Mouse (Mus musculus) adrenal gland, postnatal 36 days (tissue): ENCODE measurements at regions not wholly inside any gene's neighbourhood (a gene's known extent, or its start where the extent isn't known, plus 50 kb on each side); places are given as distances from the start of the nearest gene placed in this dataset.

Experiments
- DNase-seq, 2 experiments: peaks; one replicate each; pipeline ENCODE4 v3.0.0; 2021; ENCODE audit warnings: mixed read lengths in 1 of 2

- peak; percentile 1 to 8 for DNase-seq
Observed at GRCm38 (mm10) chr13:47974756-47975515, 286.1 kb upstream of the Id4 start.

- DNase-seq = no peak
Observed at GRCm38 (mm10) chr13:47998495-47998894, 262.5 kb upstream of the Id4 start.

- DNase-seq = no peak
Observed at GRCm38 (mm10) chr13:47999399-47999798, 261.6 kb upstream of the Id4 start.

- DNase-seq = no peak
Observed at GRCm38 (mm10) chr13:48003126-48003525, 257.9 kb upstream of the Id4 start.

- no peak for DNase-seq
Observed at GRCm38 (mm10) chr13:48013336-48013750, 247.7 kb upstream of the Id4 start.

- no peak for DNase-seq
Observed at GRCm38 (mm10) chr13:48015296-48015695, 245.7 kb upstream of the Id4 start.

- DNase-seq = no peak
Observed at GRCm38 (mm10) chr13:48016051-48016450, 245.0 kb upstream of the Id4 start.

GRCm38 (mm10) chr13:48016606-48017005, 244.4 kb upstream of the Id4 start:
- no peak for DNase-seq

- DNase-seq = no peak
Observed at GRCm38 (mm10) chr13:48017649-48018048, 243.4 kb upstream of the Id4 start.

GRCm38 (mm10) chr13:48018606-48019005, 242.4 kb upstream of the Id4 start:
- DNase-seq = no peak

- DNase-seq = no peak
Observed at GRCm38 (mm10) chr13:48022958-48023615, 237.9 kb upstream of the Id4 start.

GRCm38 (mm10) chr13:48027775-48028489, 233.1 kb upstream of the Id4 start:
- peak; percentile 25 to 55 for DNase-seq

GRCm38 (mm10) chr13:48031491-48031890, 229.5 kb upstream of the Id4 start:
- DNase-seq = no peak

- no peak for DNase-seq
Observed at GRCm38 (mm10) chr13:48042172-48042571, 218.9 kb upstream of the Id4 start.

- no peak for DNase-seq
Observed at GRCm38 (mm10) chr13:48042572-48042971, 218.5 kb upstream of the Id4 start.

GRCm38 (mm10) chr13:48046201-48046750, 214.8 kb upstream of the Id4 start:
- no peak for DNase-seq

GRCm38 (mm10) chr13:48049796-48050195, 211.2 kb upstream of the Id4 start:
- DNase-seq = no peak

- DNase-seq = peak; percentile 27 to 78
Observed at GRCm38 (mm10) chr13:48074630-48075029, 186.4 kb upstream of the Id4 start.

GRCm38 (mm10) chr13:48075315-48075714, 185.7 kb upstream of the Id4 start:
- no peak for DNase-seq

- no peak for DNase-seq
Observed at GRCm38 (mm10) chr13:48078214-48078613, 182.8 kb upstream of the Id4 start.

GRCm38 (mm10) chr13:48083294-48083693, 177.7 kb upstream of the Id4 start:
- no peak for DNase-seq

GRCm38 (mm10) chr13:48083807-48084206, 177.2 kb upstream of the Id4 start:
- no peak for DNase-seq
